8 mouse cellular contexts compared by ENCODE assay signal in the genomic region with DNA sequence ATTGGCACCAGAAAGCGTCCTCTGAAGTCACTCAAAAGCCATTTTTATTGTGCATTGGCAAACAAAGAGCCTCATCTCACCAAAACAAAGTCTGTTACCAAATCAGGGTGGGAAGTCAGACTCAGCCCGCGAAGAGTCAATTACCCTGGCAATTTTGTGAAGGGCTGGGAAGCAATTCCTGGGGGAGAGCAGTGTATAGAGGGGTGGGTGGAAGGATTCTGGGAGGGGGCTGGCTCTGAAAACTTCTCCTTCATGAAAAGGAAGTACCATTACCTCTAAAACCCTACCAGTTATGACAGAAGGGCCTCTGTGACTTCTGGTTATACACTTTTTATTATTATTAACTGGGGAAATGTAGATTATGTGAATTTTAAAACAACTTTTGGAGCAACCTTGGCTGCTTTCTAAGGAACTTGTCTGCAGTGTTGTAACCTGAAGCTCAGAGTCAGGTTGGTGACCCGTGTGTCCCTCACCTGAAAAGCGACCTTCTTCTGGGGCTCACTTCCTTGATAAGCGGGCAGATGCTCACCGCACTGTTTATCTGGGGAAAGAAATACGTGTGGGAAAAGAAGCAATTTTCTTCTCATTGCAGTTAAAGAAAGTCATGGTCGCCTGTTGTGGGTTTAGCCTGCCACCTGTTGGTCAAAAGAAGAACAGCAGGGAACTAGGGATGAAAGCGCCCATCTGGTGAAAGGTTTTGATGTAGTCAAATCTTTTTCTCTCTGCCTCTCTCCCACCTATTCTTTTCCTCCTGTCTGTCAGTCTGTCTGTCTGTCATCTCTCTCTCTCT. TPM values are rescaled to one million over a fixed set of nuclear protein-coding genes. Genes with fewer than 3 reads are reported as not detected.
DNase-seq lines count a peak whose midpoint lies in the region; ATAC-seq lines count a peak whose summit lies in the region.

No protein-coding gene starts in this region.

- H3K9ac ChIP-seq in intestine, embryonic 15.5 days: no peak overlapping the region

- peaks cover 6% of the 10 kb centered on the region for H3K4me1 ChIP-seq in intestine, embryonic 15.5 days (replicated peaks)

- ATAC-seq in intestine, embryonic 15.5 days: 0 out of 2 replicates have a peak, but pooled peaks have one; percentile 12
- ATAC-seq in megakaryocyte-erythroid progenitor cell, adult 5-6 weeks (replicated peaks; ENCODE audit: low FRiP score, low TSS enrichment, poor library complexity, severe bottlenecking): peak; percentile 42

- H3K27ac ChIP-seq in intestine, embryonic 15.5 days: no peak overlapping the region

- H3K4me3 ChIP-seq in intestine, embryonic 15.5 days (replicated peaks): no peak overlapping the region

- intact Hi-C loops in gastrocnemius, postnatal 14 days (cut with DNase I; ENCODE audit: low total_unique reads): loop anchor here (2.0 to 5.0 kb wide), 2 partner anchors 159 to 237 kb away; no protein-coding TSS in a partner anchor
- intact Hi-C loops in left cerebral cortex, postnatal 25 days (cut with DNase I): loop anchor here (1.0 to 2.0 kb wide), 2 partner anchors 158 to 237 kb away; no protein-coding TSS in a partner anchor

- no peaks in the 10 kb centered on the region for H3K36me3 ChIP-seq in intestine, embryonic 15.5 days

- peaks cover 3% of the 10 kb centered on the region; the same call in 1 of the 2 replicates for H3K27me3 ChIP-seq in intestine, embryonic 15.5 days (replicated peaks)

- 6% methylated on average over 10 of the region's 10 CpGs for WGBS in intestine, embryonic 15.5 days

- peak overlapping the region; percentile 34; the same call in 1 of the 2 replicates for H3K4me2 ChIP-seq in intestine, embryonic 15.5 days (replicated peaks)

- peak; percentile 63 to 92 for DNase-seq in adrenal gland, adult (ENCODE audit: inconsistent age in 2 of 2, low spot score in 1 of 2)
- DNase-seq in adrenal gland, postnatal 4 days (ENCODE audit: low spot score in 2 of 2): no peak
- DNase-seq in cerebellum, postnatal 10 days: peak; percentile 81 to 86
- DNase-seq in gastrocnemius, postnatal 14 days: peak; percentile 48
- DNase-seq in left cerebral cortex, postnatal 25 days (ENCODE audit: low spot score in 2 of 2): peak; percentile 79 to 80
- peak; percentile 72 for DNase-seq in right cerebral cortex, postnatal 4 days

- no peaks in the 10 kb centered on the region for H3K9me3 ChIP-seq in intestine, embryonic 15.5 days

RNA-seq across cellular contexts. Expression of a gene that starts 58.1 kb away (rescaled TPM):
- total RNA-seq in adrenal gland, postnatal 4 days (2021): 10 to 100 TPM; 29.5 to 31.0 TPM
- 1 to 10 TPM; 5.0 to 5.4 TPM for total RNA-seq in gastrocnemius, postnatal 14 days (2021)
- polyA plus RNA-seq in intestine, embryonic 15.5 days (2015; fragmentation: Nextera tagmentation; extraction: Ambion mirVana): 124 and 133 TPM in 2 replicates
- total RNA-seq in left cerebral cortex, postnatal 25 days (2021): 10 to 100 TPM; 13.1 to 14.1 TPM
- 37.3 and 46.2 TPM in 2 replicates for total RNA-seq in megakaryocyte-erythroid progenitor cell, adult 5-6 weeks (2014; fragmentation: Nextera tagmentation)
- 16.3 and 36.1 TPM in 2 replicates for total RNA-seq in megakaryocyte-erythroid progenitor cell, adult 5-6 weeks (2017)

Comparison
In these comparisons a context has a peak if more than half of its experiments do, and no peak if none do; other contexts are left out.
1. DNase-seq: peak in adrenal gland, adult (2 of 2), cerebellum, postnatal 10 days (2 of 2), gastrocnemius, postnatal 14 days (single experiment), left cerebral cortex, postnatal 25 days (2 of 2) and right cerebral cortex, postnatal 4 days (single experiment); none in adrenal gland, postnatal 4 days (0 of 2).